Mouse (Mus musculus) intestine, embryonic 14.5 days (tissue): ENCODE results near the gene Gpr157. TPM values are rescaled to one million over a fixed set of nuclear protein-coding genes. Genes with fewer than 3 reads are reported as not detected.

Experiments used
- ATAC-seq: fragments of 200-750 bp; cut with Nextera tagmentation; replicated peaks from 2 replicates; pipeline ENCODE4 v1.8.0; 2017; ENCODE audit warnings: low read depth, moderate number of reproducible peaks, moderate TSS enrichment, moderate library complexity; ENCODE audit not compliant: low FRiP score, low TSS enrichment
- DNase-seq: peaks from one replicate; pipeline ENCODE4 v3.0.0-alpha.2; 2018; ENCODE audit warnings: low spot score
- H3K27ac ChIP-seq: fragments of 300-500 bp; sonication (generic); 2 replicates; pipeline ENCODE4 v1.5.1; 2014; ENCODE audit warnings: low read depth, mild to moderate bottlenecking, control low read depth
- H3K27me3 ChIP-seq: fragments of 300-500 bp; sonication (generic); replicated peaks from 2 replicates; pipeline ENCODE4 v1.6.1; 2014; ENCODE audit warnings: low read length, control low read depth; ENCODE audit not compliant: control insufficient read depth, insufficient read depth
- H3K36me3 ChIP-seq: fragments of 300-500 bp; sonication (generic); 2 replicates; pipeline ENCODE4 v1.6.1; 2014; ENCODE audit warnings: low read length, control low read depth; ENCODE audit not compliant: control insufficient read depth, insufficient read depth
- H3K4me1 ChIP-seq: fragments of 300-500 bp; sonication (generic); replicated peaks from 2 replicates; pipeline ENCODE4 v1.6.1; 2014; ENCODE audit warnings: low read length, control low read depth, mixed read lengths; ENCODE audit not compliant: control insufficient read depth, insufficient read depth
- H3K4me2 ChIP-seq: fragments of 300-500 bp; sonication (generic); 2 replicates; pipeline ENCODE4 v1.6.1; 2014; ENCODE audit warnings: low read length
- H3K4me3 ChIP-seq: fragments of 300-500 bp; sonication (generic); 2 replicates; pipeline ENCODE4 v1.5.1; 2014; ENCODE audit warnings: low read depth, low read length, control low read depth, mixed read lengths
- H3K9ac ChIP-seq: fragments of 300-500 bp; sonication (generic); 2 replicates; pipeline ENCODE4 v1.6.1; 2014; ENCODE audit warnings: mild to moderate bottlenecking, low read length
- H3K9me3 ChIP-seq: fragments of 300-500 bp; sonication (generic); 2 replicates; pipeline ENCODE4 v1.6.1; 2016; ENCODE audit warnings: low read length, control low read depth; ENCODE audit not compliant: control insufficient read depth
- WGBS: fragments of 180-500 bp; shearing (Covaris S2); extraction: QIAGEN DNeasy Blood & Tissue Kit; methylation state at CpG from one replicate; pipeline ENCODE4 v1.1.7; 2014; 5-methylcytosine and 5-hydroxymethylcytosine counted together
- polyA plus RNA-seq: library from polyadenylated mRNA; unstranded; fragments of >200 nt; fragmentation: Nextera tagmentation; extraction: Ambion mirVana; gene quantifications from 2 replicates; pipeline ENCODE4 v1.2.1, GENCODE M21; 2014

The Gpr157 gene
- polyA plus RNA-seq, 1 experiment from 2014 or later: 0.42 TPM

- WGBS: 35% methylated on average over 15 of the region's 15 CpGs
- DNase-seq (no peak), ATAC-seq (0 out of 2 replicates have a peak, but pooled peaks have one; percentile 13)
Observed at GRCm38 (mm10) chr4:150120173-150120833, 33.1 kb downstream of the Gpr157 start.

GRCm38 (mm10) chr4:150121430-150121829 lies 34.3 kb downstream of the Gpr157 start:
- no peaks in the 10 kb centered on the region for H3K36me3 ChIP-seq
- H3K4me1 ChIP-seq: peaks cover 7% of the 10 kb centered on the region; the same call in 1 of the 2 replicates
- H3K9me3 ChIP-seq: no peaks in the 10 kb centered on the region
- ATAC-seq (no peak), DNase-seq (no peak)
- H3K27ac ChIP-seq: no peak overlapping the region
- 72% methylated on average over 8 of the region's 8 CpGs for WGBS
- no peak overlapping the region for H3K4me2 ChIP-seq
- no peaks in the 10 kb centered on the region for H3K27me3 ChIP-seq
- H3K4me3 ChIP-seq: no peak overlapping the region
- H3K9ac ChIP-seq: no peak overlapping the region

More at GRCm38 (mm10) chr4:150120173-150120833, 33.1 kb downstream of the Gpr157 start:
- Histone ChIP-seq H3K27me3 (no peaks in the 10 kb centered on the region), H3K36me3 (no peaks in the 10 kb centered on the region), H3K27ac (no peak overlapping the region), H3K9ac (no peak overlapping the region), H3K4me1 (peaks cover 7% of the 10 kb centered on the region; the same call in 1 of the 2 replicates), H3K4me3 (no peak overlapping the region), H3K4me2 (0 out of 2 replicates have a peak overlapping the region, but pooled peaks have one; percentile 15), H3K9me3 (no peaks in the 10 kb centered on the region)

DNA sequence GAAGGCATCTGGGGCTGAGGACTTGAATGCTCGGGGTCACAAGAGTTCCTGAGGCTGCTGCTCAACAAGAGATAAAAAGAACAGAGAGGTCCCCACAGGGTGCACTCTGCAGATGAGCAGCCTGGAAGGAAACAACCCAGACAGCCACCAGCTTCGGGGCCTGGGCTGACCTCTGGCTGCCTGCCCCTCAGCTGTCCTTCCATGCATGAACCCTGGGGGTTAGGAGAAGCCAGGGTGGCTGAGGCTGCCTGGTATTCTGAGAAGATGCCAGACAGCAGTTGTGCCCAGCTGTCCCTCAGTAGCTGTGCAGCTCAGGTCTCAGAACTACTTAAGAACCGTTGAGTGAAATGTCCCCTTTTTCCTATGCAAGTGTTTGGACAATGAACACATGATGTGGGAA lies 35.3 kb downstream of the Gpr157 start:
- DNase-seq (no peak), ATAC-seq (no peak)
- Histone ChIP-seq H3K9ac (no peak overlapping the region), H3K27ac (no peak overlapping the region), H3K9me3 (no peaks in the 10 kb centered on the region), H3K4me1 (peaks cover 7% of the 10 kb centered on the region; the same call in 1 of the 2 replicates), H3K4me2 (no peak overlapping the region), H3K4me3 (no peak overlapping the region), H3K27me3 (no peaks in the 10 kb centered on the region), H3K36me3 (no peaks in the 10 kb centered on the region)
- 43% methylated on average over 3 of the region's 3 CpGs for WGBS

DNA sequence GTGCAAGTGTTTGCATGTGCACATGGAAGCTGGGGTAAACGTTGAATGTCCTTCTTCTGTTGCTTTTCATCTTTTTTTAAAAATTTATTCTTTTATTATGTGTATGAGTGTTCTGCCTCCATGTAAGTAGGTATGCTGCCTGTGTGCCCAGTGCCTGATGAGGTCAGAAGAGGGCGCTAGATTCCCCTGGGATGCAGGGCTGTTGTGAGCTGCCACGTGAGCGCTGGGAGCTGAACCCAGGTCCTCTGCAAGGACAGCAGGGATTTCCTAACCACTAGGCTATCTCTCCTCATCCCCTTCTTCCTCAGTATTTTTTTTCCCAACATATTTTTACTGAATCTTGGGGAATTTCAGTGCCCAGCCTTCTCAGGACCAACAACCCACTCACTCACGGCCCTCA lies 39.2 kb downstream of the Gpr157 start:
- no peak overlapping the region for H3K4me3 ChIP-seq
- no peaks in the 10 kb centered on the region for H3K36me3 ChIP-seq
- H3K27me3 ChIP-seq: no peaks in the 10 kb centered on the region
- no peak overlapping the region for H3K4me2 ChIP-seq
- ATAC-seq: no peak
- WGBS: 91% methylated on average over 5 of the region's 5 CpGs
- H3K4me1 ChIP-seq: no peaks in the 10 kb centered on the region; the same call in 1 of the 2 replicates
- H3K9me3 ChIP-seq: no peaks in the 10 kb centered on the region
- no peak for DNase-seq
- no peak overlapping the region for H3K9ac ChIP-seq
- H3K27ac ChIP-seq: no peak overlapping the region

GRCm38 (mm10) chr4:150127894-150128293 lies 40.7 kb downstream of the Gpr157 start:
- Histone ChIP-seq H3K27ac (no peak overlapping the region), H3K4me3 (no peak overlapping the region), H3K4me2 (no peak overlapping the region), H3K27me3 (no peaks in the 10 kb centered on the region), H3K9me3 (no peaks in the 10 kb centered on the region), H3K36me3 (no peaks in the 10 kb centered on the region), H3K4me1 (no peaks in the 10 kb centered on the region; the same call in 1 of the 2 replicates), H3K9ac (no peak overlapping the region)
- no peak for DNase-seq
- WGBS: 93% methylated on average over 7 of the region's 7 CpGs
- no peak for ATAC-seq

DNA sequence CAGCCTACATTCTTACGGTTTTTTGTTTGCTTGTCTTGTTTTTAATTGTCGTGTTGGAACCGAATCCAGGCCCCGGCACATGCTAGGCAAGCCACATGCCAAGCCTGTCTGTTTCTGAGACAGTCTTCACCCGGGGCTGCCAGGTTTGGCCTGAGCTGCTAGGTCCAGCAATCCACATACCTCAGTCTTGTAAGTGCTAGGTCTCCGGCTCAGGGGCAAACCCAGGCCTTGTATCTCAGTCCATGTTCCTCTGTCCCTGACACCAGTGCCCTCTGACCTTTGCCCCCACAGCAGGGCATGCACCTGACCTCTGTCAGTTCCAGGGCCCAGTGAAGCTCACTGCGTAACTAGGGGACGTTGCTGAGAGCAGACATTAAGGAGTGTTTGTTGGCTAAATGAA lies 41.4 kb downstream of the Gpr157 start:
- H3K9me3 ChIP-seq: no peaks in the 10 kb centered on the region
- H3K4me3 ChIP-seq: no peak overlapping the region
- no peak overlapping the region for H3K9ac ChIP-seq
- no peak overlapping the region for H3K27ac ChIP-seq
- no peaks in the 10 kb centered on the region for H3K36me3 ChIP-seq
- H3K4me2 ChIP-seq: no peak overlapping the region
- no peaks in the 10 kb centered on the region; the same call in 1 of the 2 replicates for H3K4me1 ChIP-seq
- no peaks in the 10 kb centered on the region for H3K27me3 ChIP-seq
- WGBS: 70% methylated on average over 8 of the region's 8 CpGs
- DNase-seq (no peak), ATAC-seq (no peak)

DNA sequence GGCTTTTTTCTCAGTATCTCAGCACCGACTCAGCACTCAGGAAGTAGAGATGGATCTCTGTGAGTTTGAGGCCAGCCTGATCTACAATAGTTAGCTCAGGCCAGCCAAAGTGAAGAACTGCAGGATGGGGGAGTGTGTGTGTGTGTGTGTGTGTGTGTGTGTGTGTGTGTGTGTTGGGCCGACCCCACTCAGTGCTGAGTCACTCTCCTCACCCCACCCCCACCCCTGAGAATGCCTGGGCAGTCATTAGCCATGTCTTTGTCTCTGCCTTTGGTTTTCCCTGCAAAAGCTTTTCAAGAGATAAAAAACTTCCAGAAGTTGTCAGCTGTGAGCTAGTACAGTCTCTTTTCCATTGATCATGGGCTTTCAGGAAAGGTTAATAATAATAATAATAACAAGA lies 43.5 kb downstream of the Gpr157 start:
- WGBS: 25% methylated on average over 2 of the region's 2 CpGs

DNA sequence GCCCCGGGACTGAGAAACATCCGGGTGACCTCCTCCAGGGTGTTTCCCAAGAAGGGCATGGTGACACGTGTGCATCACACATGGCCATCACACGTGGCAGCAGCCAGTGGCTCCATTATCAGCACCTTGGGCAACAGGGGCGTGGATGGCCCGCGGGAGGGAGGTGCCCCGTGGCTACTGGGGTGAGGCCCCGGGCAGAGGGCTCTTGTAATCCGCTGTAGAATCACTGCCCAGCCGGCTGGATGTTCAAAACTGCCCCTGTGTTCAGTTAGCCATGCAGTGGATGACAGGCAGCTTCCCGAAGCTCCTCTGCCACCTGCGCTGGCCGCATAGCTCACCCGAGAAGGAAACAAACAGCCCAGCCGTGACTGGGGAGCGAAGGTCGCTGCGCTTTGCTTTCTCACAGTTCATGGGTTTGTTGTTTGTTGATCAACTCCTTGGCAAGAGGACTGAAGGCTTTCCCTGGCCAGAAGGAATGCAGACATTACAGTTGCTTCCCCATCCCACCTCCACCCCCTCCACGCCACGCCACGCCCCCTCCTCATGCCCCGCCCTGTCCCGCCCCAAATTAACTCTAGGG lies 45.6 kb downstream of the Gpr157 start:
- H3K9ac ChIP-seq: no peak overlapping the region
- peak overlapping the region; percentile 50 for H3K4me2 ChIP-seq
- ATAC-seq (peak; percentile 40; the same call in 1 of the 2 replicates), DNase-seq (peak; percentile 75)
- no peaks in the 10 kb centered on the region for H3K9me3 ChIP-seq
- peak overlapping the region; percentile 16; the same call in 1 of the 2 replicates for H3K4me3 ChIP-seq
- no peak overlapping the region for H3K27ac ChIP-seq
- no peaks in the 10 kb centered on the region for H3K27me3 ChIP-seq
- WGBS: 27% methylated on average over 24 of the region's 24 CpGs
- peaks cover 1% of the 10 kb centered on the region; the same call in 1 of the 2 replicates for H3K4me1 ChIP-seq
- H3K36me3 ChIP-seq: no peaks in the 10 kb centered on the region

More for the DNA sequence above, 43.5 kb downstream of the Gpr157 start:
- no peak overlapping the region for H3K4me3 ChIP-seq
- H3K27ac ChIP-seq: no peak overlapping the region
- H3K36me3 ChIP-seq: no peaks in the 10 kb centered on the region
- ATAC-seq: no peak
- H3K4me2 ChIP-seq: no peak overlapping the region
- no peak overlapping the region for H3K9ac ChIP-seq
- H3K27me3 ChIP-seq: no peaks in the 10 kb centered on the region
- H3K4me1 ChIP-seq: no peaks in the 10 kb centered on the region; the same call in 1 of the 2 replicates
- H3K9me3 ChIP-seq: no peaks in the 10 kb centered on the region
- DNase-seq: no peak
